Mouse (Mus musculus): ENCODE results near the gene Epha6.

DNA sequence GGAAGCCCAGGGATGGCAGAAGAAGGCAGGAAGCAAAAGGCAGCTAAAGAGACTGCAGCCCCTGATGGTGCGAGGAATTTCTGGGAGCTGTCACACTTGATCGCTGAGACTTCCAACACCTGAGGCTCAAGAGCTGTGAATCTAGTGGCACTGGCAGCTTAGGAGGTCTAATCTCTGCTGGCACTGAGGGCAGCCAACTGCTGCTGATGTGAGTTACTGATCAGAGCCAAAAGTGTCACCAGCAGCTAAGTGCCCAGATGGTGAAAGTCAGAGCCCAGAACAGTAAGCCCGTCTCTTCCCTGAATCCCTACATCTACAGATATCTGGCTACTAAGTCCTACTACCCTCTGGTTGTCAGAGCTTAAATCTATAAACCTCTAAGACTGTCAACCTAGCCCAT, 518.4 kb downstream of the Epha6 start:
- TF ChIP-seq CTCF (IDR thresholded peaks at IDR 0.05; ENCODE audit: low read depth) (no peak), EP300 (IDR thresholded peaks at IDR 0.05; ENCODE audit: low read depth) (no peak)
